In the genomic region with DNA sequence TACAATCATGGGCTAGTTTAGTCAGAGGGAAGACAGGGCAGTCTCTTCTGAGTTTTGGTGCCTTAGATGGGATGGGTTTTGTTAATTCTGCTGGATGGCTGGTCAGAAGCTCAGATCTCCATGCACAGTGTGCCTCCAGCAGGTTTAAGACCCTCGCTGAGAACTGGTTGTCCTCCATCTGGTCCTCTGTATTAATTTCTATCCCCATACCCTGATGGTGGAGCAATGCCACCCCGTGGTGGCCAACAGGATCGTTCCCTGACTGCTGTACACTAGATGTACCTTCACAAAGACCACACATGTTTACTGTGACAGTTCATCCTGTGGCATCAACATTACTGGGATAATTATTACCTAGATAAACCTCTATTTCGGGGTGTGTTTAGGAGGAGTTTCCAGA, we compare ENCODE assay signal across 1 mouse cellular context.
A peak's percentile ranks its signal among the peaks of the same experiment; 100 is the strongest.
TF ChIP-seq lines count a peak whose summit lies in the region.

No protein-coding gene starts in this region.

TF ChIP-seq in MEL, 35 proteins besides CTCF, POLR2A, EP300 and RAD21:
- TF ChIP-seq SMC3 (IDR thresholded peaks at IDR 0.05; ENCODE audit: low read depth, low read length) = peak; percentile 97
- no peak for TF ChIP-seq E2F4 (IDR thresholded peaks at IDR 0.05; ENCODE audit: borderline replicate concordance, low read depth, low read length)
- TF ChIP-seq GATA1 (IDR thresholded peaks at IDR 0.05; ENCODE audit: low read depth, low read length) = no peak
- 0 out of 2 replicates have a peak, but pooled peaks have one; percentile 45 for TF ChIP-seq MYC (IDR thresholded peaks at IDR 0.05; ENCODE audit: low read depth, low read length)
- TF ChIP-seq MEF2A (IDR thresholded peaks at IDR 0.05; ENCODE audit: extremely low read depth, insufficient replicate concordance, low read depth, low read length, poor library complexity, severe bottlenecking) = no peak
- TF ChIP-seq UBTF (IDR thresholded peaks at IDR 0.05; ENCODE audit: borderline replicate concordance, insufficient read depth, low read depth, low read length) = no peak
- no peak for TF ChIP-seq POLR2AphosphoS5 (IDR thresholded peaks at IDR 0.05; ENCODE audit: borderline replicate concordance, low read depth, low read length)
- no peak for TF ChIP-seq CHD2 (IDR thresholded peaks at IDR 0.05; ENCODE audit: low read length)
- 0 out of 2 replicates have a peak, but pooled peaks have one; percentile 39 for TF ChIP-seq MAZ (IDR thresholded peaks at IDR 0.05; ENCODE audit: low read depth, low read length)
- 0 out of 2 replicates have a peak, but pooled peaks have one; percentile 12 for TF ChIP-seq MYB (IDR thresholded peaks at IDR 0.05; ENCODE audit: low read depth, low read length)
- TF ChIP-seq USF2 (IDR thresholded peaks at IDR 0.05; ENCODE audit: borderline replicate concordance in 1 of 2, insufficient read depth in 1 of 2, low read depth in 1 of 2, low read length in 2 of 2) = no peak
- no peak for TF ChIP-seq TAL1 (IDR thresholded peaks at IDR 0.05; ENCODE audit: low read length)
- 0 out of 2 replicates have a peak, but pooled peaks have one; percentile 7 for TF ChIP-seq SIN3A (IDR thresholded peaks at IDR 0.05; ENCODE audit: low read length)
- peak; percentile 88 for TF ChIP-seq ZC3H11A (IDR thresholded peaks at IDR 0.05; ENCODE audit: low read depth, low read length)
- TF ChIP-seq BHLHE40 (IDR thresholded peaks at IDR 0.05; ENCODE audit: borderline replicate concordance, low read depth, low read length) = no peak
- TF ChIP-seq MXI1 (IDR thresholded peaks at IDR 0.05; ENCODE audit: low read depth, low read length) = no peak
- no peak for TF ChIP-seq TCF12 (IDR thresholded peaks at IDR 0.05; ENCODE audit: low read depth, low read length)
